In the genomic region with DNA sequence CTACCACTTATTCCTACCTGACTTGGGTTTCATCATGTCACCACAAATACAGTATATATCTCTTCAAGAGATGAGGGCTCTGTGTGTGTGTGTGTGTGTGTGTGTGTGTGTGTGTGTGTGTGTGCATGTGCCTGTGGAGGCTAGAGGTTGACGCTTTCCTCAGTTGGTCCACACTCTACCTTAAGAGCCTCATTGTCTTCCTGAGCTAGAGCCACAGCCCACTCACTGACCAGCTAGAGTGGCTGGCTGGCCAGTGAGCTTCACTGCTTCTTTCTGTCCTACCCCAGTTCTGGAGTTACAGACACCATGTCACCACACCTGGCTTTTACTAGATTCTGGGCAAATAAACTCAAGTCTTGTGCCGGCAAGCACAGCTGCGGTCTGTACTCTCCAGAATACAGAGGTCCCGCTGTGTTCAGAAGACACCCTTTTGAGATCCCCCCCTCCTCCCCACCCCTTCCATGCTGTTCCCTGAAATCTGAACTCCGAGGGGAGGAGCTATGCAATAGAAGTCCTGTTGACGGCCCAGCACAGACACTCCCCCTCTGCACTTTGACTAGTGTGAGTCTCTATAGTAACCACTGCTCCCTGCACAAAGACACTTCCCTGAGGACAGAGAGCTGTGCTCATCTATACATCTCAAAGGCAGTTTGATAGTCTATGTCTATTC, we compare ENCODE assay signal across 8 mouse cellular contexts. TPM values are rescaled to one million over a fixed set of nuclear protein-coding genes. Genes with fewer than 3 reads are reported as not detected.
DNase-seq lines count a peak whose midpoint lies in the region; ATAC-seq and TF ChIP-seq lines count a peak whose summit lies in the region.

No protein-coding gene starts in this region.

- H3K9ac ChIP-seq in forebrain, embryonic 13.5 days: no peak overlapping the region
- no peak overlapping the region for H3K9ac ChIP-seq in hindbrain, postnatal 0 days (replicated peaks; ENCODE audit: low read length)
- H3K9ac ChIP-seq in liver, embryonic 12.5 days: no peak overlapping the region
- no peak overlapping the region for H3K9ac ChIP-seq in neural tube, embryonic 15.5 days (replicated peaks)

- peak overlapping the region; percentile 46 for H3K4me2 ChIP-seq in forebrain, embryonic 13.5 days
- peak overlapping the region; percentile 39 for H3K4me2 ChIP-seq in hindbrain, postnatal 0 days (ENCODE audit: low read depth, low read length)
- peak overlapping the region; percentile 29 for H3K4me2 ChIP-seq in liver, embryonic 12.5 days
- H3K4me2 ChIP-seq in neural tube, embryonic 15.5 days: peak overlapping the region; percentile 31

- TF ChIP-seq CTCF in gastrocnemius, adult 2 months (IDR thresholded peaks at IDR 0.05): no peak
- TF ChIP-seq CTCF in hindbrain, postnatal 0 days (IDR thresholded peaks at IDR 0.05; ENCODE audit: low read depth): no peak

- no peaks in the 10 kb centered on the region for H3K9me3 ChIP-seq in forebrain, embryonic 13.5 days (replicated peaks)
- H3K9me3 ChIP-seq in hindbrain, postnatal 0 days (ENCODE audit: low read length): no peaks in the 10 kb centered on the region
- H3K9me3 ChIP-seq in liver, embryonic 12.5 days (replicated peaks): no peaks in the 10 kb centered on the region
- H3K9me3 ChIP-seq in neural tube, embryonic 15.5 days (replicated peaks): no peaks in the 10 kb centered on the region

- peaks cover 9% of the 10 kb centered on the region for H3K4me1 ChIP-seq in forebrain, embryonic 13.5 days
- no peaks in the 10 kb centered on the region for H3K4me1 ChIP-seq in hindbrain, postnatal 0 days (ENCODE audit: insufficient read depth, low read length)
- H3K4me1 ChIP-seq in liver, embryonic 12.5 days: no peaks in the 10 kb centered on the region
- H3K4me1 ChIP-seq in neural tube, embryonic 15.5 days: 0 out of 2 replicates have a peak, but pooled peaks cover 8% of the 10 kb centered on the region

- H3K36me3 ChIP-seq in forebrain, embryonic 13.5 days (ENCODE audit: poor library complexity, severe bottlenecking): no peaks in the 10 kb centered on the region
- no peaks in the 10 kb centered on the region for H3K36me3 ChIP-seq in hindbrain, postnatal 0 days (ENCODE audit: insufficient read depth, low read length)
- H3K36me3 ChIP-seq in liver, embryonic 12.5 days: no peaks in the 10 kb centered on the region
- H3K36me3 ChIP-seq in neural tube, embryonic 15.5 days: no peaks in the 10 kb centered on the region

- ATAC-seq in forebrain, embryonic 13.5 days: peak; percentile 97
- peak; percentile 94 for ATAC-seq in hindbrain, postnatal 0 days
- ATAC-seq in liver, embryonic 12.5 days: peak; percentile 76
- ATAC-seq in neural tube, embryonic 15.5 days (ENCODE audit: low FRiP score): peak; percentile 93

- peak overlapping the region; percentile 55 for H3K4me3 ChIP-seq in gastrocnemius, adult 2 months
- no peak overlapping the region for H3K4me3 ChIP-seq in forebrain, embryonic 13.5 days
- no peak overlapping the region for H3K4me3 ChIP-seq in hindbrain, postnatal 0 days (ENCODE audit: low read length)
- no peak overlapping the region for H3K4me3 ChIP-seq in liver, embryonic 12.5 days
- H3K4me3 ChIP-seq in neural tube, embryonic 15.5 days (replicated peaks): no peak overlapping the region

- intact Hi-C loops in gastrocnemius, adult 2 months (cut with DNase I): no loop called here
- intact Hi-C loops in left cerebral cortex, postnatal 14 days (cut with DNase I): no loop called here

- DNase-seq in gastrocnemius, adult 2 months: peak; percentile 33
- no peak for DNase-seq in gastrocnemius, postnatal 25 days
- peak; percentile 71 for DNase-seq in hindbrain, postnatal 0 days (ENCODE audit: low spot score)
- DNase-seq in left cerebral cortex, postnatal 14 days (ENCODE audit: low spot score in 2 of 2): no peak
- no peak for DNase-seq in frontal cortex, postnatal 36 days (ENCODE audit: low spot score in 2 of 2)

- H3K27ac ChIP-seq in gastrocnemius, adult 2 months: no peak overlapping the region
- no peak overlapping the region for H3K27ac ChIP-seq in forebrain, embryonic 13.5 days
- H3K27ac ChIP-seq in hindbrain, postnatal 0 days: no peak overlapping the region; the same call in 1 of the 2 replicates
- no peak overlapping the region for H3K27ac ChIP-seq in liver, embryonic 12.5 days
- H3K27ac ChIP-seq in neural tube, embryonic 15.5 days (replicated peaks): peak overlapping the region; percentile 23; the same call in 1 of the 2 replicates

- no peaks in the 10 kb centered on the region for H3K27me3 ChIP-seq in forebrain, embryonic 13.5 days
- no peaks in the 10 kb centered on the region for H3K27me3 ChIP-seq in hindbrain, postnatal 0 days (ENCODE audit: insufficient read depth, low read length)
- no peaks in the 10 kb centered on the region for H3K27me3 ChIP-seq in liver, embryonic 12.5 days (replicated peaks)
- no peaks in the 10 kb centered on the region for H3K27me3 ChIP-seq in neural tube, embryonic 15.5 days (replicated peaks)

- WGBS in forebrain, embryonic 13.5 days: 2% methylated on average over 6 of the region's 6 CpGs
- 7% methylated on average over 6 of the region's 6 CpGs for WGBS in hindbrain, postnatal 0 days
- WGBS in liver, embryonic 12.5 days (ENCODE audit: insufficient replicate concordance): 19% methylated on average over 6 of the region's 6 CpGs
- WGBS in neural tube, embryonic 15.5 days: 3% methylated on average over 6 of the region's 6 CpGs

RNA-seq across cellular contexts. Expression of a gene that starts 39.0 kb away (rescaled TPM):
- total RNA-seq in gastrocnemius, adult 2 months (2021): 10 to 100 TPM; 20.4 to 21.9 TPM
- total RNA-seq in gastrocnemius, postnatal 25 days (2021): 10 to 100 TPM; 16.5 to 17.7 TPM
- polyA plus RNA-seq in forebrain, embryonic 13.5 days (2015; fragmentation: Nextera tagmentation; extraction: Ambion mirVana): 21.9 and 22.6 TPM in 2 replicates
- total RNA-seq in hindbrain, postnatal 0 days (2014; rRNA removed): 5.2 and 6.3 TPM in 2 replicates
- 11.5 and 14.9 TPM in 2 replicates for polyA plus RNA-seq in hindbrain, postnatal 0 days (2015; fragmentation: Nextera tagmentation; extraction: Ambion mirVana)
- polyA plus RNA-seq in liver, embryonic 12.5 days (2016; fragmentation: Nextera tagmentation; extraction: Ambion mirVana): 6.6 TPM in 2 replicates
- polyA plus RNA-seq in neural tube, embryonic 15.5 days (2015; fragmentation: Nextera tagmentation; extraction: Ambion mirVana): 12.6 and 13.7 TPM in 2 replicates
- 10 to 100 TPM; 46.1 to 46.6 TPM for total RNA-seq in left cerebral cortex, postnatal 14 days (2021)

Comparison
In these comparisons a context has a peak if more than half of its experiments do, and no peak if none do; other contexts are left out.
1. DNase-seq: peak in gastrocnemius, adult 2 months (single experiment) and hindbrain, postnatal 0 days (single experiment); none in gastrocnemius, postnatal 25 days (single experiment), left cerebral cortex, postnatal 14 days (0 of 2) and frontal cortex, postnatal 36 days (0 of 2).
2. Peak in every context shown above with its lines, with median percentiles within 50 percentile points of each other: ATAC-seq and H3K4me2 ChIP-seq.